Mouse (Mus musculus): ENCODE data around the gene Dglucy.

The Dglucy gene

GRCm38 (mm10) chr12:100878556-100878955 lies 99.7 kb downstream of the Dglucy start:
- DNase-seq (ENCODE audit: low spot score in 2 of 2), result no peak

GRCm38 (mm10) chr12:100883168-100883567 lies 104.3 kb downstream of the Dglucy start:
- DNase-seq (ENCODE audit: low spot score in 2 of 2), result no peak

DNA sequence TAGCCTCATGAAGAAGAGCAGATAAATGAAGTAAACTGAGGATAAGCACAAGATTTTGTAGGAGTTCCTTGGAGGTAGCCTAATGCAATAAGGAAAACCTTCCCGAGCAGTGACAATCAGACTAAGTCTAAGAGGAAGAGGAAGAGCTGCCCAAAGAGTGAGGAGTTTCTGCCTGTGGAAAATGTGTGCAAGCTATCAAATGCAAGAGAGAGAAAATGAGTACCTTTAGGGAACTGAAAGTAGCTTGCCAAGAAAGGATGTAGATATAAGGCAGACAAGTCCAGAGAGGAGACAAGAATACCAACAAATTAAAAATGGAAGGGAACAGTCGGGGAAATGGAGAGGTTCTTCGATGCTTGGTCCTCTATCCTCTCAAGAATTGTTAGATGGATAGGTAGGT lies 106.7 kb downstream of the Dglucy start:
- no peak for DNase-seq (ENCODE audit: low spot score in 2 of 2)

DNA sequence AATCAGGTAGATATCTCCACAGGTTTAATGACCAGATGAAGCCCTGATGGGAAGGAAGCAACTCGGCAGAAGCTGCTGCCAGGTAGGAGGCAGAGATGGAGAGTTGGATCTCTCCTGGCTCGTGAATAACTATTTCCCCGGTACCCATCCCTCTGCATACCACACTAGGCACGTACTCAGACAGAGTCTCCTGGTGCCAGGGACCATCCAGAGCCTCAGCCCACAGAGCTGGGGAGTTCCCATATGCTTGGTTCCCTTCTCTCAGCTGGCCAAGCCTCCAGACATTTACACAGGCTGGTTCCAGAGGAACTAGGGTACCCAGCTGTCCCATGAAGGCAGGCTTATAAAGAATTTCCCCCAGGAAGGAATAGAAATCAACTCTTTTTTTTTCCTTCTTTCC lies 108.0 kb downstream of the Dglucy start:
- peak in 1 of 2 experiments; percentile 55 for DNase-seq (ENCODE audit: low spot score in 2 of 2)

GRCm38 (mm10) chr12:100887801-100888258 lies 109.0 kb downstream of the Dglucy start:
- DNase-seq (ENCODE audit: low spot score in 2 of 2), result peak; percentile 37 to 81

DNA sequence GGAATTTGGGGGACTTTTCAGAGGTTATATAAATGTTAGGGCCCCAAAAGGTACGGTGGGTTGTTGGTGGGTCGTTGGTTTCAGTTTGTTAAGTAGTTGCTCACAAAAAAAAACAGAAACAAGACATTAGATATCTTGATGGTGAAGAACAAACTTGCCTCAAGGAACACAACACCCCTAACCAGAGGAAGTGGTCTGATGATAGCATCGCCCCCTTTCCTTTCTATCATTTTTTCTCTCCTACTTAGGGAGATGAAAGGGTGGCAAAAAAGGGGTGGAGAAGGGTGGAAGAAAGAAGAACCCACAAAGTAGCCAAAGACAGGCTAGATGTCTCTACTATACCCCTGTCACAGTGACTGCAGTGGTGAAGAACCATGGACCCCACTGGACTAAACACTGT lies 111.7 kb downstream of the Dglucy start:
- no peak for DNase-seq (ENCODE audit: low spot score in 2 of 2)

GRCm38 (mm10) chr12:100895504-100895903 lies 116.6 kb downstream of the Dglucy start:
- DNase-seq (ENCODE audit: low spot score in 2 of 2), result no peak

GRCm38 (mm10) chr12:100896661-100897060 lies 117.8 kb downstream of the Dglucy start:
- no peak for DNase-seq (ENCODE audit: low spot score in 2 of 2)

GRCm38 (mm10) chr12:100897736-100898650 lies 119.1 kb downstream of the Dglucy start:
- no peak for DNase-seq (ENCODE audit: low spot score in 2 of 2)

DNA sequence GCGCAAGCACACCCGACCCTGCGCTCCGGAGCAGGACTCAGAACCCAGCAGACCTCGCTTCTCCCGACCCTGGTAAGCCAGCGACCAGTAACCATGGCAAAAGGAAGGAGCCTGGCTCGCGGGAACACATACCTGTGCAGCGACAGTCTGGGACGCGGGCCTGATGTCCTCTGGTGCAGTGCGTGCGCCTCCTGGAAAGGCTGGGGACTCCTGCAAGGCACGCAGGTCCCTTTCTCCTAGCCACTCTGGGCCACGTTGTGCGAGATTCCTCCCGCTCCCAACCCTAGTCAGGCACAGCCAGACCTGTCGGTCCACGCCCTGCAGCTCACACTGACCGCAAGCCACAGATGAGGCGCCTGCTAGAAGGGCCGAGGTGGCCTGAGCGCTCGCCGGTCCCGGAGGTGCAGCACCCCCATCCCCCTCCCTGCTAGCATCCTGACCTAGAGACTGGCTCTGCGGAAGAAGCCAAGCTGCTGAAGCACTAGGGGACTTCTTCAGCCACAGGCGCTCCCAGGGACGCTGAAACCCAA lies 120.3 kb downstream of the Dglucy start:
- DNase-seq (ENCODE audit: low spot score in 2 of 2), result peak in 1 of 2 experiments; percentile 50

DNA sequence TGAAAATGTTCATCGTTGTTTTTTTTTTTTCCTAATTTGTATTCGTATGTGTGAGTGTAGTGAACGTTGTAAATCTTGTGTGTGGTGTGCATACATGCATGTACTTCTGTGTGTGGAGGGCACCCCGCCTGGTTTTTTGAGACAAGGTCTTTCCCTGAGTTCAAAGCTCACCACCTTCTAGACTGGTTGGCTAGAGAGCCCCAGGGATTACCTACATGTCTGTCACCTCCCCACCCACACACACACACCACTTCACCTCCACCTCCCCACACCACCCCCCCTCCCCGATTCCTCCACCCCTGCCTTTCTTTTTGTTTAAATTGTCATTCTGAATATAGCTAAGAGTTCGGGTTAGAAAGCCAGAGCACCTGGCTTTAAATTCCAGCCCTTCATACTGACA lies 122.0 kb downstream of the Dglucy start:
- DNase-seq (ENCODE audit: low spot score in 2 of 2), result no peak

GRCm38 (mm10) chr12:100901386-100901785 lies 122.5 kb downstream of the Dglucy start:
- DNase-seq (ENCODE audit: low spot score in 2 of 2), result no peak

DNA sequence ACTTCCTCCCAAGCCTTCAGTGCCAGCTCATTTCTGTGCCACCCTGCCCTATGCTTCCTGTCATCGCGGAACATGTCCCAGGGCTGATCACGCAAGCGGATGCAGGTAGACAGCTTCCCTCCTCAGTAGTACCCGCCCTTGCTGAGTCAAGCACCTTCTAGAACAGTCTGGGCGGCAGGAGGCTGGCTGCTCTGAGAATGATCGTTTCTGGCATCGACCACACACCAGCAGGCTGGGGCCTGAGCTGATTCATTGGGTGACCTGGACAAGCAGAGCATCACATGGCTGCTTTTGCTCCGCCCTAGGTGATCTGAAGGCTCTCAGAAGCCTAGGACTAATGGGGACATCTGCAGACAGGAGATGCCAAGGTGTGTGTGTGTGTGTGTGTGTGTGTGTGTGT lies 124.9 kb downstream of the Dglucy start:
- DNase-seq (ENCODE audit: low spot score in 2 of 2), result no peak

DNA sequence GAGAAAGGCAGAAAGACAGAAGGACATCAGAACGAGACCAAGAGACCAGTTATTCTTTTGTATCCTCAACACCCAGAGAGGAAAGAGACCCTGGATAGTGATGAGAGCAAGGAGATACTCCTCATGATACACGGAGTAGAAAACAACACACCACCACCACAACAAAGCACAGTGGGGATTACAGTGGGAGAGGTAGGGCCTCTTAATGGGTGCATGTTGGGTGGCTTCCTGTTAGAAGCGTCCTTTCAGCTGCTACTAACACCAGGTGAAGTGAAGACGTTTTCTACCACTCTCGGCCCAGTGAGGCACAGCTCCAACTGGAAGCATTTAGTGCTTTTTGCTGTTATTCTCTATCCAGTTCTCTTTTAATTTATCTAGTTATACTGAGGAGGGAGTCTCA lies 128.0 kb downstream of the Dglucy start:
- DNase-seq (ENCODE audit: low spot score in 2 of 2), result no peak

DNA sequence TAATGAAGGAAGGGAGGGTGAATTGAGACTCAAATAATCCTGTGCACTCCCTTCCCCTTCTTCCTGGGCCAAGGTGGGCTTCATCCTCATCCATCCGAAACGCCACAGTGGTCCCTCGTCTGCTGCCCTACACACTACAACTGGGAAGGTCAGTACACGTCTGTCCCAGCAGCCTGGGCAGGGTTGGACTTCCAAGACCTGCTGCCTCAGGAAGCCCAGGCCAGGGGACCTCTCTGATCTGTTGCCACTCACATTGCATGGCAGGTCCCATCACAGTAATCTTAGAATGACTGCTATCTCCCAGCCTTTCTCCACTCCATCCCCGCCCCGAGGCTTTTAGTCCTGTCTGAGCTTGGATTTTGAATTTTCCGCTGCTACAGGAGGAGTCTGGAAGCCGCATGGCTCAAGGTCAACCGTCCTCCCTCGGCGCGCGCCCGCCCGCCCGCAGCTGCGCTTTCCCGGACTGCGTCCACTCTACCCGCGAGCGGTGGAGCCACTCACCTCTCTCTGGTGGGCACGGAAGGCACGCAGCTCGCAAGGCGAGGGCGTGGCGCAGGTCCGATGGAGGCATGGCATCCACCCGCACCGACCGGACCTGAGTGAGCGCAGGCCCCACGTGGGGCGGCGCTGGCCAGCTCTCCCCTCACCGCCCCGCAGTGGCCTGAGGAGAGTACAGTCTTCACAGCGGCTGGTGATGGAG lies 128.9 kb downstream of the Dglucy start, which contains the start of gene Gpr68:
Gene Gpr68 (minus strand): TSS at position 601 of the 700 bp plus-strand sequence.
- DNase-seq (ENCODE audit: low spot score in 2 of 2), result no peak

DNA sequence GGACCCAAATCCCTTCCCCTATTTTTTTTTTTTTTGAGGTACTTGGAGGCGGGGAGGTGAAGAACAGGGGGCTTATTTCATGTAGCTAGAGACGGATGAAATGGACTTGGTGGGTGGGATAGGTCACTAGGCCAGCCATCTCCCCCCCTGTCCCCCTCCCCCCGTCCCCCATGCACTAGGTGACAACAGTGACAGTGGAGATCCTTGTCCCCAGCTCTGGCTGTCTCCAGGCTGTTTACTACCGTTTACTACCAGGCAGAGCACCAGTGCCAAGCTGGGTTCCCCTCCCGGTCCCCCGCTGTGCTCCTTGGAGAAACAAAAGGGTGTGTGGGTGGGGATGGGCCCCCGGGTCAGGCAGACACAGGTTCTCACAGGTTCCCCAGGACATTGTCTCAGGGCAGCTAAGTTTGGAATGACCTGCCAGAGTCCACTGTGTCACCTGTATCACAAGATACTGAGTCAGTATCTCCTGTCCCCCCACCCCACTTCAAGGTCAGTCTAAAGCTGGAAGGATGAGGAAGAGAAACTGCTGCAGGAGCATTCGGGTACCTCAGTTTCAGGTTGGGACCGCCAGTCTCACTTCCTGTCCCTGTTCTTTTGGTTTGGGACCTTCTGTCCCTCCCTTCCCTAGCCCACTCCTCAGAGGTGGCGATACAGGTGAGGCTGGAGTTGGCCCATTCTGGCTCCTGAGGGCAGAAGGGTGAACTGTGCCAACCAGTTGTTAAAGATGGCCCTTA lies 129.6 kb downstream of the Dglucy start:
- no peak for DNase-seq (ENCODE audit: low spot score in 2 of 2)

DNA sequence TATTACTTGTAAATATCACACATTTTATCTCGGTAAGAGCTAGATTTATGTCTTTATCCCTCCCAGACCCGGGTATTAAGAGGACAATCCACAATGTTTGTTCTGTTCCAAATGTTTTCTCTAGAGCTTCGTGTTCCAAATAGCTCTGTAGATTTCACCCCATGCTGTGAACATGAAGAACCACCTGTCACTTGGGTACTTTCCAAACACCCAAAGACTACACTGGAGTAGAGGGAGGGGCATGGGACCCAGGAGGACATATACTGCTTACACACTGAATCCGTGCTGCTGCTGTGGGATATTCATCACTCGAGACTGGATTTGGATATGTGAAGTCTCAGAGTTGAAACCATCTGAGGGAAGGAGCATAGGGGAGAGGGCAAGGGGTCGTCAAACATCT lies 130.9 kb downstream of the Dglucy start:
- DNase-seq (ENCODE audit: low spot score in 2 of 2), result no peak

DNA sequence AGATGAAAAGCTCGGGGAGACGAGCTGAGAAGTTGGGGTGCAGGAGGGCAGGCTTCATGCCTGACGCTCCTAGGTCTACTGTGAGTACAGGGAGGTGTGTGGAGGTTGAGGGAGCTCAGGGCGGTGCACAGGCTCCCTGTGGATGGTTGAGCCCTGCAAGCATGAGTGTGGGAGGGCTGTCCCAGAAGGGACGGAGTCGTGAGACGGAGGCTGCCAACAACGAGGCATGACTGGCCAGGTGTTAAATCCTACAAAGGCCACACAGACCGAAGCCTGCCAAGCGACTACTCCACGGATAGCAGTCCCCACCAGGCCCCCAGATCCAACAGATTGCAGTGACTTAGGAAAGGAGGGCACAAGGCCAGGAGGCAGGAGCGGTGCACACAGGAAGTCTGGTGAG lies 131.9 kb downstream of the Dglucy start:
- DNase-seq (ENCODE audit: low spot score in 2 of 2), result peak in 1 of 2 experiments; percentile 70

- no peak for DNase-seq (ENCODE audit: low spot score in 2 of 2)
These were observed 145.9 kb downstream of the Dglucy start for GRCm38 (mm10) chr12:100924646-100925339.

GRCm38 (mm10) chr12:100925644-100926619 lies 147.1 kb downstream of the Dglucy start:
- DNase-seq (ENCODE audit: low spot score in 2 of 2), result peak in 1 of 2 experiments; percentile 83

Measured in left cerebral cortex, adult 9 months (tissue).